Mouse (Mus musculus): ENCODE measurements around the gene Klrb1a. TPM values are rescaled to one million over a fixed set of nuclear protein-coding genes. Genes with fewer than 3 reads are reported as not detected.
"Not testable (repeated sequence)": the region's sequence is repeated elsewhere in the genome, so short reads cannot be mapped to it uniquely, and the experiment has no call there.

Klrb1a gene
- polyA plus RNA-seq, 2 experiments = not detected

GRCm38 (mm10) chr6:128650187-128650586 lies 26.9 kb upstream of the Klrb1a start:
- 88% methylated on average over 1 of the region's 1 CpGs for WGBS
- H3K36me3 ChIP-seq (ENCODE audit: control insufficient read depth, insufficient read depth, low read length) = no peaks in the 10 kb centered on the region

DNA sequence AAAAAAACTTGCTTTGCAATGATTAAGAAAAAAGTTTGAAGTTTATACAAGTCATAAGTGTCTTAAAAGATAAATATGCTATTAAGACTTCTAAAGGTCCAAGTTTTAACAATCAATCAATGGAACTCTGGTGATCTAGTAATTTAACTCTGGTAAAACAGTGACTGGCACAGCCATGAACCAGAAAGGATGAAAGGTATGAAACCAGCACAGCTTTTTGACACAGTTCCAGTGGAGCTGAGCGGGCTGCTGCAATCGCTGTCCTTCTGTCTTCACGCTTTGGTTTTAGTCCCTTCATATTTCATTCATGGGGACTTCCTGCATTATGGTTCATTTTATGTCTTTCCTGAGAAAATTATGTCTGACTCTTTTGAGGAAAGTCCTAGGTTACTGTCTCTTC lies 26.3 kb upstream of the Klrb1a start:
- DNase-seq (ENCODE audit: low spot score) = no peak
- WGBS = 88% methylated on average over 3 of the region's 3 CpGs

More at GRCm38 (mm10) chr6:128650187-128650586, 26.9 kb upstream of the Klrb1a start:
- H3K4me1 ChIP-seq (ENCODE audit: control insufficient read depth, insufficient read depth, low read length) = no peaks in the 10 kb centered on the region
- no peak for TF ChIP-seq POLR2A (IDR thresholded peaks at IDR 0.05; ENCODE audit: borderline replicate concordance, extremely low read depth, insufficient read depth, insufficient read length)
- no peaks in the 10 kb centered on the region for H3K9me3 ChIP-seq (ENCODE audit: control insufficient read depth, low read length)
- no peak overlapping the region for H3K9ac ChIP-seq (ENCODE audit: low read depth, low read length, severe bottlenecking)
- no peaks in the 10 kb centered on the region for H3K27me3 ChIP-seq (ENCODE audit: control insufficient read depth, insufficient read depth, low read length)
- no peak for ATAC-seq (ENCODE audit: low FRiP score, low read depth)
- DNase-seq (ENCODE audit: low spot score) = no peak
- no peak overlapping the region for H3K4me2 ChIP-seq (replicated peaks; ENCODE audit: low read depth, low read length, severe bottlenecking)
- H3K4me3 ChIP-seq (replicated peaks; ENCODE audit: low read length) = no peak overlapping the region
- no peak overlapping the region for H3K27ac ChIP-seq (replicated peaks; ENCODE audit: low read depth, low read length)

GRCm38 (mm10) chr6:128645708-128646107 lies 22.4 kb upstream of the Klrb1a start:
- not testable (repeated sequence) for H3K4me2 ChIP-seq (replicated peaks; ENCODE audit: low read depth, low read length, severe bottlenecking); H3K4me1 ChIP-seq (ENCODE audit: control insufficient read depth, insufficient read depth, low read length); H3K9ac ChIP-seq (ENCODE audit: low read depth, low read length, severe bottlenecking); ATAC-seq (ENCODE audit: low FRiP score, low read depth); DNase-seq (ENCODE audit: low spot score); H3K9me3 ChIP-seq (ENCODE audit: control insufficient read depth, low read length); H3K27me3 ChIP-seq (ENCODE audit: control insufficient read depth, insufficient read depth, low read length); H3K4me3 ChIP-seq (replicated peaks; ENCODE audit: low read length); H3K36me3 ChIP-seq (ENCODE audit: control insufficient read depth, insufficient read depth, low read length); H3K27ac ChIP-seq (replicated peaks; ENCODE audit: low read depth, low read length)
- WGBS = 88% methylated on average over 11 of the region's 12 CpGs

More for the DNA sequence above, 26.3 kb upstream of the Klrb1a start:
- H3K4me1 ChIP-seq (ENCODE audit: control insufficient read depth, insufficient read depth, low read length) = no peaks in the 10 kb centered on the region
- H3K9ac ChIP-seq (ENCODE audit: low read depth, low read length, severe bottlenecking) = no peak overlapping the region
- H3K4me2 ChIP-seq (replicated peaks; ENCODE audit: low read depth, low read length, severe bottlenecking) = no peak overlapping the region
- H3K27me3 ChIP-seq (ENCODE audit: control insufficient read depth, insufficient read depth, low read length) = no peaks in the 10 kb centered on the region
- no peak for TF ChIP-seq POLR2A (IDR thresholded peaks at IDR 0.05; ENCODE audit: borderline replicate concordance, extremely low read depth, insufficient read depth, insufficient read length)
- H3K9me3 ChIP-seq (ENCODE audit: control insufficient read depth, low read length) = no peaks in the 10 kb centered on the region
- H3K4me3 ChIP-seq (replicated peaks; ENCODE audit: low read length) = no peak overlapping the region
- no peak for ATAC-seq (ENCODE audit: low FRiP score, low read depth)
- H3K27ac ChIP-seq (replicated peaks; ENCODE audit: low read depth, low read length) = no peak overlapping the region
- no peaks in the 10 kb centered on the region for H3K36me3 ChIP-seq (ENCODE audit: control insufficient read depth, insufficient read depth, low read length)

- ATAC-seq (ENCODE audit: low FRiP score, low read depth); DNase-seq (ENCODE audit: low spot score); H3K27ac ChIP-seq (replicated peaks; ENCODE audit: low read depth, low read length); H3K4me1 ChIP-seq (ENCODE audit: control insufficient read depth, insufficient read depth, low read length); H3K27me3 ChIP-seq (ENCODE audit: control insufficient read depth, insufficient read depth, low read length); H3K4me3 ChIP-seq (replicated peaks; ENCODE audit: low read length); H3K4me2 ChIP-seq (replicated peaks; ENCODE audit: low read depth, low read length, severe bottlenecking); H3K36me3 ChIP-seq (ENCODE audit: control insufficient read depth, insufficient read depth, low read length); H3K9ac ChIP-seq (ENCODE audit: low read depth, low read length, severe bottlenecking); H3K9me3 ChIP-seq (ENCODE audit: control insufficient read depth, low read length): not testable (repeated sequence)
- WGBS = 97% methylated on average over 20 of the region's 20 CpGs
Observed at GRCm38 (mm10) chr6:128644694-128645093, 21.4 kb upstream of the Klrb1a start.

DNA sequence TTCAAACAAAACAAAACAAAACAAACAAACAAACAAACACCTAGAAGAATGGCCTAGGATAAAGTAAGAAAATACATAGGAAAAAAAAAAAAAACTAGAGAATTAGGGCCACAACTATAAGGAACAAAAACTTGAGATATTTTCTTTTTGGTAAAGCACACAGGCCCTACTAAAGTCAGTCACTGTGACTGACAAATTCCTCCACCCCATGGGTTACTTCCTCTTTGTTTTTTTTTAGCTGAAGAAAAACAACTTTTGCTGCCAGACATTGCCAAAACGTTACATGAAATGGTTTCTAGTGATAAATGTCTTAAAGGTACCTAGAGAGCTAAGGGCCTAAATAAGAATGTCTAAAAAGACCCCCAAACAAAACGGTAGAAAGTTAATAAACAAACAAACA lies 20.7 kb upstream of the Klrb1a start:
- 67% methylated on average over 2 of the region's 2 CpGs for WGBS
- Histone ChIP-seq H3K4me2 (replicated peaks; ENCODE audit: low read depth, low read length, severe bottlenecking) (no peak overlapping the region), H3K27me3 (ENCODE audit: control insufficient read depth, insufficient read depth, low read length) (no peaks in the 10 kb centered on the region), H3K4me1 (ENCODE audit: control insufficient read depth, insufficient read depth, low read length) (no peaks in the 10 kb centered on the region), H3K9me3 (ENCODE audit: control insufficient read depth, low read length) (no peaks in the 10 kb centered on the region), H3K36me3 (ENCODE audit: control insufficient read depth, insufficient read depth, low read length) (no peaks in the 10 kb centered on the region), H3K27ac (replicated peaks; ENCODE audit: low read depth, low read length) (no peak overlapping the region), H3K4me3 (replicated peaks; ENCODE audit: low read length) (no peak overlapping the region), H3K9ac (ENCODE audit: low read depth, low read length, severe bottlenecking) (no peak overlapping the region)
- no peak for TF ChIP-seq POLR2A (IDR thresholded peaks at IDR 0.05; ENCODE audit: borderline replicate concordance, extremely low read depth, insufficient read depth, insufficient read length)
- DNase-seq (ENCODE audit: low spot score) (no peak), ATAC-seq (ENCODE audit: low FRiP score, low read depth) (no peak)

GRCm38 (mm10) chr6:128641116-128641716 lies 17.9 kb upstream of the Klrb1a start:
- no peak overlapping the region for H3K9ac ChIP-seq (ENCODE audit: low read depth, low read length, severe bottlenecking)
- DNase-seq (ENCODE audit: low spot score) = no peak
- ATAC-seq (ENCODE audit: low FRiP score, low read depth) = no peak
- TF ChIP-seq POLR2A (IDR thresholded peaks at IDR 0.05; ENCODE audit: borderline replicate concordance, extremely low read depth, insufficient read depth, insufficient read length) = no peak
- H3K4me2 ChIP-seq (replicated peaks; ENCODE audit: low read depth, low read length, severe bottlenecking) = no peak overlapping the region
- WGBS = 81% methylated on average over 2 of the region's 2 CpGs
- no peaks in the 10 kb centered on the region for H3K27me3 ChIP-seq (ENCODE audit: control insufficient read depth, insufficient read depth, low read length)
- H3K36me3 ChIP-seq (ENCODE audit: control insufficient read depth, insufficient read depth, low read length) = no peaks in the 10 kb centered on the region
- no peaks in the 10 kb centered on the region for H3K9me3 ChIP-seq (ENCODE audit: control insufficient read depth, low read length)
- H3K4me1 ChIP-seq (ENCODE audit: control insufficient read depth, insufficient read depth, low read length) = no peaks in the 10 kb centered on the region
- H3K27ac ChIP-seq (replicated peaks; ENCODE audit: low read depth, low read length) = no peak overlapping the region
- no peak overlapping the region for H3K4me3 ChIP-seq (replicated peaks; ENCODE audit: low read length)
